In genomic region chr4:56284490-56284889, GRCm38 (mm10) we compare ENCODE assay signal across 23 mouse cellular contexts.
DNase-seq lines count a peak whose midpoint lies in the region; ATAC-seq and TF ChIP-seq lines count a peak whose summit lies in the region.
"Had no signal": no experiment of that assay in that cellular context is flagged by ENCODE, and none has a peak within 500 bp of the region (broad histone marks: within the 10 kb centered on the region; RNA-seq: fewer than 3 reads in every experiment).

No protein-coding gene starts in this region.

- no peak overlapping the region for H3K4me3 ChIP-seq in forebrain, embryonic 14.5 days (ENCODE audit: low read depth, low read length)
- no peak overlapping the region for H3K4me3 ChIP-seq in forebrain, embryonic 11.5 days (ENCODE audit: low read depth, low read length)
- no peak overlapping the region for H3K4me3 ChIP-seq in heart, embryonic 16.5 days (ENCODE audit: low read length)
- H3K4me3 ChIP-seq in heart, embryonic 12.5 days: no peak overlapping the region
- no peak overlapping the region for H3K4me3 ChIP-seq in lung, embryonic 14.5 days (ENCODE audit: low read depth, low read length)
- H3K4me3 ChIP-seq: forebrain, embryonic 10.5 days; intestine, embryonic 15.5 days; limb, embryonic 10.5 days; myocyte had no signal

- no peaks in the 10 kb centered on the region for H3K27me3 ChIP-seq in forebrain, embryonic 14.5 days (replicated peaks; ENCODE audit: control insufficient read depth, insufficient read depth, low read length)
- H3K27me3 ChIP-seq in forebrain, embryonic 11.5 days (ENCODE audit: control insufficient read depth, insufficient read depth, low read length): no peaks in the 10 kb centered on the region
- no peaks in the 10 kb centered on the region for H3K27me3 ChIP-seq in heart, embryonic 16.5 days (ENCODE audit: control insufficient read depth, insufficient read depth, low read length)
- no peaks in the 10 kb centered on the region for H3K27me3 ChIP-seq in heart, embryonic 12.5 days (replicated peaks)
- H3K27me3 ChIP-seq in lung, embryonic 14.5 days (ENCODE audit: insufficient read depth, low read length): no peaks in the 10 kb centered on the region
- H3K27me3 ChIP-seq: intestine, embryonic 15.5 days had no signal

- TF ChIP-seq CTCF in lung, embryonic 14.5 days (IDR thresholded peaks at IDR 0.05; ENCODE audit: low read depth): no peak

- H3K9me3 ChIP-seq in forebrain, embryonic 14.5 days (replicated peaks; ENCODE audit: control insufficient read depth, low read length): no peaks in the 10 kb centered on the region
- no peaks in the 10 kb centered on the region for H3K9me3 ChIP-seq in forebrain, embryonic 11.5 days (ENCODE audit: control insufficient read depth, low read length)
- no peaks in the 10 kb centered on the region for H3K9me3 ChIP-seq in heart, embryonic 16.5 days (replicated peaks; ENCODE audit: control insufficient read depth, low read length)
- no peaks in the 10 kb centered on the region for H3K9me3 ChIP-seq in heart, embryonic 12.5 days (replicated peaks)
- H3K9me3 ChIP-seq in lung, embryonic 14.5 days (ENCODE audit: low read depth, low read length): no peaks in the 10 kb centered on the region
- H3K9me3 ChIP-seq: forebrain, embryonic 10.5 days; intestine, embryonic 15.5 days; limb, embryonic 10.5 days had no signal

- peaks cover 3% of the 10 kb centered on the region; the same call in 1 of the 2 replicates for H3K4me1 ChIP-seq in forebrain, embryonic 14.5 days (ENCODE audit: control insufficient read depth, insufficient read depth, low read length)
- H3K4me1 ChIP-seq in forebrain, embryonic 11.5 days (replicated peaks; ENCODE audit: control insufficient read depth, insufficient read depth, low read length): no peaks in the 10 kb centered on the region
- peaks cover 22% of the 10 kb centered on the region for H3K4me1 ChIP-seq in heart, embryonic 16.5 days (ENCODE audit: control insufficient read depth, insufficient read depth, low read length)
- peaks cover 16% of the 10 kb centered on the region for H3K4me1 ChIP-seq in heart, embryonic 12.5 days (replicated peaks)
- 0 out of 2 replicates have a peak, but pooled peaks cover 3% of the 10 kb centered on the region for H3K4me1 ChIP-seq in lung, embryonic 14.5 days (ENCODE audit: insufficient read depth)
- H3K4me1 ChIP-seq: forebrain, embryonic 10.5 days; intestine, embryonic 15.5 days; limb, embryonic 10.5 days had no signal

- 56% methylated on average over 2 of the region's 2 CpGs for WGBS in forebrain, embryonic 14.5 days
- WGBS in forebrain, embryonic 11.5 days: 71% methylated on average over 2 of the region's 2 CpGs
- 44% methylated on average over 2 of the region's 2 CpGs for WGBS in heart, embryonic 16.5 days
- 61% methylated on average over 2 of the region's 2 CpGs for WGBS in heart, embryonic 12.5 days
- WGBS in lung, embryonic 14.5 days: 44% methylated on average over 2 of the region's 2 CpGs

- H3K9ac ChIP-seq in forebrain, embryonic 14.5 days (ENCODE audit: low read length): no peak overlapping the region
- no peak overlapping the region for H3K9ac ChIP-seq in forebrain, embryonic 11.5 days (ENCODE audit: low read length)
- H3K9ac ChIP-seq in heart, embryonic 16.5 days (ENCODE audit: low read length): no peak overlapping the region
- no peak overlapping the region for H3K9ac ChIP-seq in heart, embryonic 12.5 days
- no peak overlapping the region for H3K9ac ChIP-seq in lung, embryonic 14.5 days
- H3K9ac ChIP-seq: hindbrain, embryonic 14.5 days; intestine, embryonic 15.5 days; liver, postnatal 0 days had no signal

- no peak overlapping the region for H3K4me2 ChIP-seq in forebrain, embryonic 14.5 days (ENCODE audit: low read length)
- H3K4me2 ChIP-seq in forebrain, embryonic 11.5 days (ENCODE audit: low read depth, low read length, severe bottlenecking): no peak overlapping the region
- H3K4me2 ChIP-seq in heart, embryonic 16.5 days (ENCODE audit: low read depth, low read length): no peak overlapping the region
- no peak overlapping the region for H3K4me2 ChIP-seq in heart, embryonic 12.5 days
- no peak overlapping the region for H3K4me2 ChIP-seq in lung, embryonic 14.5 days
- H3K4me2 ChIP-seq: hindbrain, embryonic 14.5 days; intestine, embryonic 15.5 days had no signal

- H3K36me3 ChIP-seq in forebrain, embryonic 14.5 days (ENCODE audit: control insufficient read depth, insufficient read depth, low read length): no peaks in the 10 kb centered on the region
- no peaks in the 10 kb centered on the region for H3K36me3 ChIP-seq in forebrain, embryonic 11.5 days (ENCODE audit: control insufficient read depth, insufficient read depth, low read length)
- no peaks in the 10 kb centered on the region for H3K36me3 ChIP-seq in heart, embryonic 16.5 days (ENCODE audit: control insufficient read depth, insufficient read depth)
- H3K36me3 ChIP-seq in heart, embryonic 12.5 days: no peaks in the 10 kb centered on the region
- H3K36me3 ChIP-seq in lung, embryonic 14.5 days (ENCODE audit: insufficient read depth): no peaks in the 10 kb centered on the region
- H3K36me3 ChIP-seq: forebrain, embryonic 10.5 days; intestine, embryonic 15.5 days; limb, embryonic 10.5 days had no signal

- DNase-seq in forebrain, embryonic 14.5 days (ENCODE audit: low spot score): peak; percentile 46
- DNase-seq in forebrain, embryonic 11.5 days (ENCODE audit: low spot score): no peak
- peak; percentile 74 for DNase-seq in lung, embryonic 14.5 days
- no peak for DNase-seq in lung, postnatal 36 days
- peak; percentile 22 for DNase-seq in adipocyte (ENCODE audit: low spot score)
- DNase-seq in thymus, postnatal 4 days: no peak
- DNase-seq: adrenal gland, postnatal 14 days; cerebellum, adult 11-12 months; cerebellum, postnatal 25 days; embryo, embryonic 11 days; gastrocnemius, postnatal 10 days; liver, postnatal 0 days; midbrain, embryonic 14.5 days; thymus, postnatal 36 days had no signal

- no peak overlapping the region for H3K27ac ChIP-seq in forebrain, embryonic 14.5 days (ENCODE audit: low read depth, low read length)
- no peak overlapping the region for H3K27ac ChIP-seq in forebrain, embryonic 11.5 days (ENCODE audit: low read depth, low read length)
- H3K27ac ChIP-seq in heart, embryonic 16.5 days (ENCODE audit: low read length): peak overlapping the region; percentile 9; the same call in 1 of the 2 replicates
- H3K27ac ChIP-seq in heart, embryonic 12.5 days (ENCODE audit: poor library complexity, severe bottlenecking): no peak overlapping the region
- H3K27ac ChIP-seq in lung, embryonic 14.5 days (ENCODE audit: low read depth): no peak overlapping the region
- H3K27ac ChIP-seq: forebrain, embryonic 10.5 days; hindbrain, embryonic 14.5 days; intestine, embryonic 15.5 days; limb, embryonic 10.5 days had no signal

- ATAC-seq in forebrain, embryonic 14.5 days: no peak
- no peak for ATAC-seq in forebrain, embryonic 11.5 days (replicated peaks; ENCODE audit: low FRiP score)
- no peak for ATAC-seq in heart, embryonic 16.5 days (replicated peaks; ENCODE audit: extremely low read depth, insufficient read depth, low FRiP score)
- ATAC-seq in heart, embryonic 12.5 days (ENCODE audit: insufficient number of reproducible peaks, low FRiP score): no peak
- ATAC-seq in lung, embryonic 14.5 days (ENCODE audit: insufficient read depth): no peak
- ATAC-seq: activated CD4-positive, CD25-positive, alpha-beta regulatory T cell, adult 4 months; CD4-positive, CD25-positive, alpha-beta regulatory T cell, adult 4 months; intestine, embryonic 15.5 days; liver, postnatal 0 days had no signal

Comparison
In these comparisons a context has a peak if more than half of its experiments do, and no peak if none do; other contexts are left out.
1. DNase-seq: peak in forebrain, embryonic 14.5 days (single experiment), lung, embryonic 14.5 days (single experiment) and adipocyte (single experiment); none in forebrain, embryonic 11.5 days (single experiment), lung, postnatal 36 days (single experiment) and thymus, postnatal 4 days (single experiment).